Mouse (Mus musculus): ENCODE results near the gene Tal1. TPM values are rescaled to one million over a fixed set of nuclear protein-coding genes. Genes with fewer than 3 reads are reported as not detected.

Gene Tal1
- 2.4 TPM for polyA plus RNA-seq (2014; fragmentation: Illumina TruSeq; extraction: RNeasy Lipid Tissue Mini Kit (QIAGEN cat#74804))

GRCm38 (mm10) chr4:115056371-115056920 lies at the start of gene Tal1:
TSS of gene Tal1 (plus strand) at chr4:115056426.

GRCm38 (mm10) chr4:115088611-115089338 lies 32.5 kb downstream of the Tal1 start, which contains the start of gene Pdzk1ip1:
TSS of gene Pdzk1ip1 (plus strand) at chr4:115088708.

Other genes starting within 250 kb of the Tal1 start
- not detected for gene Gm12830, start 234.7 kb upstream of the Tal1 start, polyA plus RNA-seq (2014; fragmentation: Illumina TruSeq; extraction: RNeasy Lipid Tissue Mini Kit (QIAGEN cat#74804))
- not detected for gene Foxd2, start 147.6 kb upstream of the Tal1 start, polyA plus RNA-seq (2014; fragmentation: Illumina TruSeq; extraction: RNeasy Lipid Tissue Mini Kit (QIAGEN cat#74804))
- not detected for gene Foxe3, start 130.4 kb upstream of the Tal1 start, polyA plus RNA-seq (2014; fragmentation: Illumina TruSeq; extraction: RNeasy Lipid Tissue Mini Kit (QIAGEN cat#74804))
- 293 TPM for gene Cmpk1, start 69.2 kb upstream of the Tal1 start, polyA plus RNA-seq (2014; fragmentation: Illumina TruSeq; extraction: RNeasy Lipid Tissue Mini Kit (QIAGEN cat#74804))
- gene Stil, start 56.3 kb upstream of the Tal1 start, polyA plus RNA-seq (2014; fragmentation: Illumina TruSeq; extraction: RNeasy Lipid Tissue Mini Kit (QIAGEN cat#74804)), result 6.8 TPM
- not detected for gene Pdzk1ip1, start 32.3 kb downstream of the Tal1 start, polyA plus RNA-seq (2014; fragmentation: Illumina TruSeq; extraction: RNeasy Lipid Tissue Mini Kit (QIAGEN cat#74804))
- not detected for gene Cyp4x1, start 77.9 kb downstream of the Tal1 start, polyA plus RNA-seq (2014; fragmentation: Illumina TruSeq; extraction: RNeasy Lipid Tissue Mini Kit (QIAGEN cat#74804))
- not detected for gene Cyp4a29, start 185.7 kb downstream of the Tal1 start, polyA plus RNA-seq (2014; fragmentation: Illumina TruSeq; extraction: RNeasy Lipid Tissue Mini Kit (QIAGEN cat#74804))
- not detected for gene Cyp4a12a, start 242.6 kb downstream of the Tal1 start, polyA plus RNA-seq (2014; fragmentation: Illumina TruSeq; extraction: RNeasy Lipid Tissue Mini Kit (QIAGEN cat#74804))

All from ovary, adult 10 weeks (tissue).